Mouse (Mus musculus): ENCODE measurements around the gene Pla2g2f.
A peak's percentile ranks its signal among the peaks of the same experiment; 100 is the strongest.

The Pla2g2f gene

DNA sequence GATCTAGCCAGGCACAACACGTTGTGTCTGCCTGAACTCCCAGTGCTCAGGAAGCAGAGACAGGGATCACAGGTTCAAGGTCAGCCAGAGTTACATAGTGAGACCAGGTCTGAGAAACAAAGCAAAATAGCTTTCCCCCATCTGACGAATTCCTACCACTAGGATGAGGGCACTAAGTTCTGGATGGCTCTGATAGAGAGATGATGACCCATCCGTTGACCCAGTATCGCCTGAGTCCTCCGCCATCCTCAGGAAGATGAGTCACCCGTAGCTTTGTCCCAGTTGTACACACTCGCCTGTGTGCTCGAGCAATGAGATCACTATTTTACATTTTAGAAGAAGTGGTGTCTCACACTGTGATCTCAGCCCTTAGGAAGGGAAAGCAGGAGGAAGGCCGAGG is 4.8 kb upstream of the Pla2g2f start:
- DNase-seq (ENCODE audit: low read depth, low spot score) = no peak

GRCm38 (mm10) chr4:138755983-138756382 is 1.4 kb downstream of the Pla2g2f start:
- no peak for DNase-seq (ENCODE audit: low read depth, low spot score)

GRCm38 (mm10) chr4:138755439-138755838 is 2.0 kb downstream of the Pla2g2f start:
- DNase-seq (ENCODE audit: low read depth, low spot score) = no peak

DNA sequence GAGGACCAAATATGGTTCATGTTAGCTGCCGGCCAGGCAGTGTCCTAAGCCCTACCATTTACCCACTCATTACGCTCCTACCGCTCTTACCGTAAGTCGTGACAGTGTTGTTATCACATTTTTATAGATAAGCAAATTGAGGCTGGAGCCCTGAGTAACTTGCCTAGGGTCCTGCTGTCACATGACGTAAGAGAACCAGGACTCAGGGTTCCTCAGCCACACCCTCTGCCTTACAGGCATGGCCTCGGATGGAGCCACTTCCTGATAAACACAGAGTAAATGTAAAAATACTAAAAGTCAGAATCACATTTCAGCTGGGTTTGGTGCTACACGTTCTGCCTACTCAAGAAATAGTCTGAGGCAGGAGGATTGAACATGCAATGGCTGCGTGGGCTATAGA is 3.0 kb downstream of the Pla2g2f start:
- no peak for DNase-seq (ENCODE audit: low read depth, low spot score)

- DNase-seq (ENCODE audit: low read depth, low spot score) = no peak
Measured at GRCm38 (mm10) chr4:138753608-138754007, 3.8 kb downstream of the Pla2g2f start.

DNA sequence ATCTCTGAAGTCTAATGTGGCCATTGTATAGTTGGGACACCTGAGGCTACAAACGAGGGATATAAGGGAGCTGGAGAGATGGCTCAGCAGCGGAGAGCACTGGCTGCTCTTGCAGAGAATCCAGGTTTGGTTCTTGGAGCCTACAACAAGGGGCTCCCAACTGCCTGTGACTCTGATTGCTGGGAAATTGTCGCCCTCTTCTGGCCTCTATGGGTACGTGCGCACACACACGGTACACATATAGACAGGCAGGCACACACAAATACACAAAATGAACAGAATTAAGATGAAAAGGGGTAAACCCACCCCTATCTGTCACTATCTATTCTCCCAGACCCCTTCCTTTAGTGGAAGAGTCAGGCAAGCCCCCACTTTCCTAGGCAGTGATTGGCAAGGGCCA is 4.8 kb downstream of the Pla2g2f start:
- no peak for DNase-seq (ENCODE audit: low read depth, low spot score)

GRCm38 (mm10) chr4:138748369-138749072 is 8.9 kb downstream of the Pla2g2f start:
- DNase-seq (ENCODE audit: low read depth, low spot score) = peak; percentile 53

DNA sequence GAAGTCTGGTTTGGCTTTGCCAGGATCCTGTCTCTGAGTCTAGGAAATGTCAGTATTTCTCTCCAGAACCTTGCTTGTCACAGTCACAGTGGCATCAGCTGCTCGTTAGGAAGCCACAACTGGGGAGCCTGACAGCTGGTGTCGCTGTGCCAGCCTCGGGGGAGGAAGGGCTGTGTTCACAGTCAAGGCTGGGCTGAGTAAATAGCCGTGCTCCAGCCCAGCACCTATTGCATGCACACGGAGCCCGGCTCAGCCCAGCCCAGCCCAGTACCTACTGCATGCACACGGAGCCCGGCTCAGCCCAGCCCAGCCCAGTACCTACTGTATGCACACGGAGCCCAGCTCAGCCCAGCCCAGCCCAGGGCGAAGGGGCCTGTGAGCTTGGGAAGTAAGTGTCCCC is 9.6 kb downstream of the Pla2g2f start:
- DNase-seq (ENCODE audit: low read depth, low spot score) = no peak

DNA sequence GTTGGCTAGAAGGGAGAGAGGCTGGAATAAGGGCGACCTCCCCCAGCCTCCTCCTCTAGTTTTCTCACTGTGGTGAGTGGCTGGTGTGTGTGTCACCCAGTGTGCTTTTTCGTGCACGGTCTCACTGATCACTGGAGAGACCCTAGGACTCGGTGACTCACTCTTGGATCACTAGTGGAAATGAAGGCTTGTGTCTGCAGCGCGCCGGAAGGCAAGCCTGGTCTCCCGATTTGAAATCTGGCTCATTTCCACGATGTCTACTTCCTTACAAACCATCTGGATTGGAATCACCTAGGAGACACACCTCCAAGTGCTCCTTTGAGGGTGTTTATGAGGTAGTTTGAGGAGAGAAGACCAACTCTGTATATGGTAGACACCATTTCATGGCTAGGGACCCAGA is 10.6 kb downstream of the Pla2g2f start:
- DNase-seq (ENCODE audit: low read depth, low spot score) = no peak

DNA sequence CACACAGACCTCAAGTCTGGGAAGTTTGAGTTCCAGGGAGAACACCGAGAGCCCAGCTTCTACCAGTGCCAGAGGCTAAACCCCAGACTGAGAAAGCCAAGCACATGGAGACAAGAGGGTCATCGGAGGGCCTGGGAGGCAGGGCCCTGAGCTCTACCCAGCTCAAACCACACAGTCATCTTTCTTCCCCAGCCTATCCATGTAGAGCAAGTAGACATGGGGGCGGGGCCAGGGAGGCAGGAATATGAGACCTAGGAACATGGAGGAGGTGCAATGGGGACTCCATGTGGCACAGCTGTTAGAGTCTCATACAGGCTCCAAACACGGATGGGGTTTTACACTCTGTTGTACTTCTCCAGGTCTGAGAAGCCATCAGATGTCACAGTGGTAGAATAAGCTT is 11.5 kb downstream of the Pla2g2f start:
- no peak for DNase-seq (ENCODE audit: low read depth, low spot score)

DNA sequence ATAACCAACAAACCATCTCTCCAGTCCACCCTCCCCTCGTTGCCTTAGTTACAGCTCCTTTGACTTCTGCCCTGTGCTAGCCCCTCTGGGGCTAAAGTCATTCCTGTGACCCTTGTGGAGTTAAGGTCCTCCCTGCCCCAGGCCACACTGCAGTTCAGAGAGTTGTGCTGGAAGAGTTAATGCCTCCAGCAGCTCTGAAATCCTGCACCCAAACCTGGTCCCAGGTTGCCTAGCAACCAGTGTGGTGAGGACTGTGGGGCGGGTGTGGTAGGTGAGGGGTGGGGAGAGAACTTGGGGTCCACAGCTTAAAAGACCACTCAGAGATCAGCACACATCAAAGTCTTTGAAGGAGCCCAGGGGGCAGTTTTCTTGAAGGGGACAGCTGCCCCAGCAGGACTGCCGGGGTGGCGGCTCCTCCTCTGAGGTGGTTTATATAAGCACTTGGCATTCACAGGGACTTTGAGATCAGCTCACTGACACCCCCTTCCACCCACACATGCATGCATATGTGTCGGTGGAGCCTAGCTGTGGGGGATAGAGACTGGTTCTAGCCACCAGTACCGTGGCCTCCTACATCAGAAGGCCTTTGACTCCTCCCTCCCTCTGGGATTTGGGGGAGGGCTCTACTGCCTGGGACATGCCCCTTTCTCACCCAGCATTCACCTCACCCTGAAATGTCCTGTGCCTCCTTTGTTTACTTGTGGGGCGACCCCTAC is 18.1 kb downstream of the Pla2g2f start:
- no peak for DNase-seq (ENCODE audit: low read depth, low spot score)

- no peak for DNase-seq (ENCODE audit: low read depth, low spot score)
Measured at GRCm38 (mm10) chr4:138737031-138737430, 20.4 kb downstream of the Pla2g2f start, which contains the start of gene Ubxn10. Gene Ubxn10, minus strand, starts transcription at chr4:138737167.

- DNase-seq (ENCODE audit: low read depth, low spot score) = no peak
Measured at GRCm38 (mm10) chr4:138734863-138735262, 22.6 kb downstream of the Pla2g2f start.

- DNase-seq (ENCODE audit: low read depth, low spot score) = no peak
Measured at GRCm38 (mm10) chr4:138734105-138734504, 23.3 kb downstream of the Pla2g2f start.

DNA sequence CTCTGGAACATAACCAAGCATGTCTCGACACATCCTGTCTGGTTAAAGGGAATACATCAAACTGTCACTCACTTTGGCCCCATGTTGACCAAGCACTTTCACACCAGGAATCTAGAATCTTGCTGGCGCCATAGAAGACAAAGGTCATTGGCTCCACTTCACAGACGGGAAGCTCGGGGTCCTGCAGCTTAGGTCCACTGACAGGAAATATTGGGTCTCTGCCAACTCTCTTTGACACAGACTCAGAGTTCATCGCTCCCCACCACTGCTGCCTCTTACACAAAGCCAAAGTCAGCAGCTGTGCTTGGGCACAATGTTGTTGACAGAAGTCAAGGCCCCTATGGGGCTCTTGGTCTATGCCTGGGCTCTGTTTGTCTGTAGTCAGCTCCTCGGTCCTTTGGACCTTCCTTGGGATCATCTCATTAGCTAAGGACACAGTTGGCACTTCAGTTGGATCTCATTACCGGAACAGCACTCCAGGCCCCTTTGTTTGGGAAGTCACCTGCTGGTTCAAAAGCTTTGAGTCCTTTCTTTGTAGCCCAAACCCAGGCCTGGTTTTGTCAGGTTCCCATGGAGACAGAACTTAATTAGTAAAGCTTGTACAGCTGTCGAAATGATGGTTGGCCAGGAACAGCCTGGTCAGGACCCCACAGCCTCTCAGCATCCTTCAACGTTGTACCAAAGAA is 28.3 kb downstream of the Pla2g2f start:
- no peak for DNase-seq (ENCODE audit: low read depth, low spot score)

DNA sequence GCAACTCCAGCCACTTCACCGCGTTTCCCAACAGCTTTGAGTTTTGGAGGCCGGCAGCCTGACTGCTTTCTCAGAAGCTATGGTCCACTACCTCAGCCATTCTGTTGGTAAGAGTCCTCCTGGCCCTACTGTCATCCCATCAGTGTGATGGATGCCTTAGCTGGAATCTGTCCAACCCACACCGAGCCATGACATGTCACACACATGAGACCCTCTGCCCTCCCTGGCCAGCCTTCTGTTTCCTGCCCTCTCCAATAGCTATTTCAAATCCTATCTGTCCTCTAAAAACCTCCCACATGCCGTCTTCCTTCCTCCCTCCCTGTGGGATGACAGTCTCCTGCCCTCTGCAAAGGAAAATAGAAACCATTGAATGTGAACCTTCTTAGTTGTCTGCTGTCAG is 31.7 kb downstream of the Pla2g2f start:
- DNase-seq (ENCODE audit: low read depth, low spot score) = no peak

DNA sequence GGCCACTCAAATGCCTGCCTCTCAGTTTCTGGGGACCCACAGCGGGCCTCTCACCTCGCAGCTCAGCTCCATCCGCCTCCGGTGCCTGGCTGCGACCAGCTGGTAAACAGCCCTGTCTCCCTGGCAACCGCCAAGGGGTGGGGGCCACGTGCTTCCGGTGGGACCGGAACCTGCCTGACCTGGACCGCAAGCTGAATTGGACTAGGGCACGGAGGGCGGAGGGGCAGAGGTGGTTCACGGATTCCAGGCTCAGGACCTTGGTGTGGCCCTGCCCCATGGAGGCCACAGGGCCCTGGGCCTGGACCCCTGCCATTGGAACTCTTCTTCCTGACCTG is 32.3 kb downstream of the Pla2g2f start:
- no peak for DNase-seq (ENCODE audit: low read depth, low spot score)

GRCm38 (mm10) chr4:138724354-138725126 is 32.9 kb downstream of the Pla2g2f start, which contains the start of gene Pla2g2c:
Gene Pla2g2c, plus strand, starts transcription at chr4:138724792.
- DNase-seq (ENCODE audit: low read depth, low spot score) = no peak

- DNase-seq (ENCODE audit: low read depth, low spot score) = no peak
Measured at GRCm38 (mm10) chr4:138723493-138724281, 33.7 kb downstream of the Pla2g2f start.

DNA sequence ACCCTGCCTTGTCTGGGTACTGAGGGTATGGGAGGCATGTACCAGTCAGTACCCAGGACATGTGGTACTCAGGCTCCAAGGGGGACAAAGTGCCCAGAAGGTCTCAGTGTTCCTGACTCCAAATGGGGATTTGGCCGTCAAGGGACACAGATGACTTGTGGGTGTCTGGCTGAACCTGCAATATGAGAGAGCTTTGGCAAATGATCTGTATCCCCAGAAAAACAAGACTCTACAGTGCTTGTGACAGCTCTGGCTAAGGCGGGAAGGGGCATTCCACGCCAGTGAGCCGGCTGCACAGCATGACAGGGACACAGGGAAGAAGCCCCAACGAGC is 38.2 kb downstream of the Pla2g2f start:
- no peak for DNase-seq (ENCODE audit: low read depth, low spot score)

DNA sequence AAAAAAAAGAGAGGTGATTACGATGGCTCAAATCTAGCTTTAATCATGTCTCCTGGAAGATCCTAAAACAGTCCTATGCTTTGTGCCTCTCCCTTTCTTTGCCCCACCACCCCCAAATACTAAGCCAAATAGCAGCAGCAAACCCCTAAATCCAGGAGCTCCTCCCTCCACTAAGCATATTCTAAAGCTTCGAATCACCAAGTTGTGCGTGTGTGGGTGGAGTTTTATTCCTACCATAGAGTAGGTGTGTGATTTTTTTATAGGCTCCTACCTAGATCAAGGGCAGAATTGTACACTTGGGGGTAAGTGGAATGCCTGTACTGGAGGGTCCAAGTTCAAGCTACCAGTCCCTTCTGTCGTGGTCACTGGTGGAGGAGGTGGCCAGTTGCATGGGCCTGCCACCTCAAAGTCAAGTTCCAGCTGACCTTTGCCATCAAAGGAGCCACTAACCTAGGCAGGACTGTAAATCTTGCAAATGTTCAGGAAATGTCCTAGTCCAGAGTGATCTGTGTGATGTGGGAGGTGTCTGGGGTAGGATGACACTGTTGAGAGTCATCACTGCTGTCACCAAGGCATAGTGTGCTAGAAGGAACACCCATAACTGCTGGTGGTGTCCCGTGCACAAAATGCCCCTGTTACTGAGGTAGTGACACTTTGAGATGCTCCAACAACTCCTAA is 38.7 kb downstream of the Pla2g2f start:
- no peak for DNase-seq (ENCODE audit: low read depth, low spot score)

All from A20 (cell line).